Mouse (Mus musculus): ENCODE results near the gene Srsf12.

Srsf12 gene

DNA sequence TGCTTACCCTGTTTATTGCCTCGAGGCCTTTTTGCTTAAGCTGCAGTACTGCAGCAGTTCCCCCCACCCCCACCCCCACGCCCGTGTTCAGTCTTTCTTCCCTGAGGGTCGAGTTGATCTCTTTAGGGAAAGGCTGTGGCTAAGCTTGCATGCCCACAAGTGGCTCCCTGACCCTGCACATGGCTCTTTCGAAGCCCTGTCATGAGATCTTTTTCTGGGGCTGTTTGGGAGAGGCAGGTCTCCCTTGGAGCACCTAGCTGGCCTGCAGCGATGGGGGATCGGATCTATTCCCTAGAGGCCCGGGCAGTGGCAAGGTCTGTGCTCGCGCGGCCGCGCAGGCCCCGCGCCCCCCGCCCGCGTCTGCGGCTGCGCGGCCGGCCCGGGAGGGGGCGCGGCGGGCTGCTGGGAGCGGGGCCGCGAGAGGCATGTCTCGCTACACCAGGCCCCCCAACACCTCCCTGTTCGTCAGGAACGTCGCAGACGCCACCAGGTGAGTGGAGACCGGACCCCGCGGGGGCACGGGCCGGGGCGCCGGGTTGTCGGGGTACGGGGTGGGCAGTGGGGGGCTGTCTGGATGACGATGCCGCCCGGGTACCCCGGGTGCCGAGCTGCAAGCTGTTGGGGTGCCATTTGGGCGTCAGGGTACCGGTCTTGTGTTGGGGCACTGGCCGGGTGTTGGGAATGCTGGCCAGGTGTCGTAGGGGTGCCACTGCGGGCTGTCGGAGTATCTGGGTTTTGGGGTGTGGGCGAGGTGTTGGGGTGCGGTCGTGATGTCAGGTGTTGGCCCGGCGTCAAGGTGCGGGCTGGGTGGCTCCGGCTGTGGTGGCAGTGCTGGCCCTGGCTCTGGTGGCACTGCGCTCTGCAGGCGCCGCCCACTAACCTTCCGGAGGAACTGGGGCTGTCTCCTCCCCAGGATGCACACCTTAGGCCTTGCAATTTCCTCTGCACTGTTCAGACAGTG is at the start of gene Srsf12:
Gene Srsf12 (plus strand): TSS at position 111 of the 961 bp plus-strand sequence.
- DNase-seq = no peak

DNA sequence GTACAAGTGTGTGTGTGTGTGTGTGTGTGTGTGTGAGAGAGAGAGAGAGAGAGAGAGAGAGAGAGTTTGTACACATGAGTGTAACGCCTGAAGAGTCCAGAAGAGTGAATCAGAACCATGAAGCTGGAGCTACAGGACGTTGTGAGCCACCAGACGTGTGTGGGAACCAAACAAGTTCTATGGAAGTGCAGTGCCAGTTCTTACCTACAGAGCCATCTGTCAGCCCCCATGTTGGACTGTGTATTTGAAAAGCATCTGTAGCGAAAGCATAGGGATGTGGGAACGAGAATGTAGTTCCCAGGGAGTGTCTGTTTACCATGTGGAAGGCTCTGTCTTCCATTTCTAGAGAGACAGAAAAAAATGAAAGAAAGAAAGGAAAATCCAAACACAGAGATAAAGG is 25.3 kb upstream of the Srsf12 start:
- DNase-seq = no peak

DNA sequence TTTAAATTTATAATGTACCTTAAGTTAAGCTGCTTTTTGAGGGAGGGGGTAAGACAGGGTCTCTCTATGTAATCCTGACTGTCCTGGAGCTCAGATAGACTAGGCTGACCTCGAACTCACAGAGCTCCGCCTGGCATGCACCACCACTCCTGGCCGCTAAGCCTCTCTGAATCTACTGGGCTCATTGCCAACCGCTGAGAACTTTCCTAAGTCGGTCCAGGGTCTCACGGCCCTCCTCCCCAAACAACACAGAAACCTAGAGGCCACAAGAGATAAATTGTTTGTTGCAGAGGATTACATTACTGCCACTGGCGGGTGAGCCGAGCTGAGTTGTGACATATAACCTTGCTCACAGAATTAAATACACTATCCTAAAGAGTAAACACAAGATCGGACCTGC is 20.6 kb upstream of the Srsf12 start:
- no peak for DNase-seq

DNA sequence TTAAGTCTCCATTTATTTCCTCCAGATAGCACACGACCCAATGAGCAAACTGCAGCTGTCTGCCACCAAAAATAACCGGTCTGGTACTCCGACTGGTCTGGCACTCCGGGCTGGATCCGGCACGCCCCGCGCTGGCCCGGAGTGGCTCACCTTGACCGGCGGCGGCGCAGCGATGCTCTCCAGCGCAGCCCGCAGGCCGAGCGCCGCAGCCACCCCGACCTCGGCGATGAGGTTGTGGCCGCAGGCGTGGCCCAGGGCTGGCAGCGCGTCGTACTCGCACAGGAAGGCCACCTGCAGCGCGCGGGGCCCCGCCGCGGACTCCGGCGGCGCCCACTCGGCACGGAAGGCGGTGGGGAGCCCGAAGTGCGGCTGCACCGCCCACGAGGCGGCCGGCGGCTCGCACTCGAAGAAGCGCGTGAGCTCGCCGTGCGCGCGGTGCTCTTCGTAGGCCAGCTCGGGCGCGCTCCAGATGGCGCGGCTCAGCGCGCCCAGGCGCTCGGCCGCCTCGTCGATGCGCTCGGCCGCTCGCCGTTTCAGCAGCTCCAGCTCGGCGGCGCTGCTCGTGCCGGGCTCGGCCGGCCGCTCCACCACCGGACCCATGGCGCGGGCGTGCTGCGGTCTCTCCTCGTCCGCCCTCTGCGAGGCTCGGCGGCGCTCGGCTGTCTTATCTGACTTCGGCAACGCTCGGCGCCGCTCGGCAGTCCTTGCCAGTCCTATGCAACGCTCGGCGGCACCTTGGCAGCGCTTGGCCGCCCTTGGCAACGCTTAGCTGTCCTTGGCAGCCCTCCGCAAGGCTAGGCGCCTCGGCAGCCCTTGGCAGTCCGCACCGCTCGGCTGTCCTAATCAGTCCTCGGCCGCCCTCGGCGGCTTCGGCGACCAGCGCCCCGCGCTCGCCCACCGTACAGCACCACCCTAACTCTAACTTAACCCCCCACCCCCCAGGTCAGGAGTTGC is 19.7 kb upstream of the Srsf12 start:
- DNase-seq = peak; percentile 98

DNA sequence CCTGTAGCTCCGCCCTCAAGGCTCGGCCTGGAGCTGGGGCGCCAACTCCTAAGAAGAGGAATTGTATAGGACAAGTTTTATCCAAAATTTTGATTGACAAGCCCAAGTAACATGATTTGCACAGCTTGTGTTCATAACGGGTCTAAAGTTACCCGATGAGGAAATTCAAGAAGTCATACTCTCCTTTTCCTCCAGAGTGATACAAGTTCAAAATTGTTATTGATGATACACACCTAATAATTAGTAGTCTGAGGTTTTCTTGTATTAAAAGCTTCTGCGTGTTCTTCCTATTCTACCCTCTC is 19.1 kb upstream of the Srsf12 start, which contains the start of gene Pm20d2:
Gene Pm20d2 (minus strand): TSS at position 3 of the 302 bp plus-strand sequence.
- DNase-seq = no peak

DNA sequence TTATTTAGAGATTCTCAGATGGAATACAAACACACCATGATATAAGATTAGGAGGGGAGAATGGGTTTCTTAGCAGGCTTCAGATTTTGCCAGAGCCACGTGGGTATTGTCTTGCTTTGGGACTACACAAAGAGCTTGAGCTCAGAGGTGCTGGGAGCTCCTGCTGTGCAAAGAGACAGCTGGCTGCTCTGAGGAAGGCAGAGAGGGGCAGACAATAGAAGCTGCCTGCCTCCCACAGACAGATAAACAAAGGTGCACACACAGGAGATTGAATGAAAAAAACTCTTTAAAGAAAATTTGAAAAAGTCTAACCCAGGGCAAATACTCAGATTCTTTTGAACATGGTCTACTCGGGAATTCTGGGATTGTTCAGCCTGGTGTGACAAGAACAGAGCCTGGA is 10.7 kb upstream of the Srsf12 start:
- DNase-seq = no peak

DNA sequence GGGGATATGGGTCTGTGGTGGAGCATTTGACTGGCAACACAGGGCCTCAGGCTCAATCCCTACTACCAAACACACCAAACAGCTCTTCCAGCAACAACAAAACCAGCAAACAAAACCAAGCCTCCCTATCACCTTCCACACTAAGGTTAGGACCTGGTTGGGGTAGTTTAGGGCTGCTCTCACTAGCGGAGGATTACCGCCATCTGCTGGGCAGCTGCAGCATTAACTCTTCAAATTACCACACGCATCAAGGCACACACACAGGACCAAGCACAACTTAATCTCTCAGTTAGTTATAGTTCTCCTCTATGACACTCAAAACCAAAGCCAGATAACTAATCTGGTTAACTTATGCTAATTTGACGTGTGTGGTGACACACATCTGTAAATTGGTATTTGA is 4.1 kb upstream of the Srsf12 start:
- DNase-seq = no peak

DNA sequence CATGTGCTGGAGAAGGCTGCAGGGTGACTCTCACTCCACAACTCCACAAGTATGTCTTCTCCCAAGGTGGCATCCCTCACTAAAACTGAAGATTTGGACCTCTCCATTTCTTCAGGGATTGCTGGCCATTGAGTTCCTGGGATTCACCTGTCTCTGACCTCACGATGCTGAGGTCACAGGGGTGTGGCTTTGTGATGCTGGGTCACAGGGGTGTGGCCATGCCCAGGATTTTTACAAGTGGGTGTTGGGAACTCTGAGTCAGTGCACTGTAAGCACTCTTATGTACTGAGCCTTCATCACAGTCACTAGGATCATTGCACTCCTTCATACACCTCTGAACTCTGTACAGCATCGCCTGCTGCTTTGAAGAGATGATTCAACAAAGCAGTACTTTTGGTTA is 1.2 kb upstream of the Srsf12 start:
- no peak for DNase-seq

DNA sequence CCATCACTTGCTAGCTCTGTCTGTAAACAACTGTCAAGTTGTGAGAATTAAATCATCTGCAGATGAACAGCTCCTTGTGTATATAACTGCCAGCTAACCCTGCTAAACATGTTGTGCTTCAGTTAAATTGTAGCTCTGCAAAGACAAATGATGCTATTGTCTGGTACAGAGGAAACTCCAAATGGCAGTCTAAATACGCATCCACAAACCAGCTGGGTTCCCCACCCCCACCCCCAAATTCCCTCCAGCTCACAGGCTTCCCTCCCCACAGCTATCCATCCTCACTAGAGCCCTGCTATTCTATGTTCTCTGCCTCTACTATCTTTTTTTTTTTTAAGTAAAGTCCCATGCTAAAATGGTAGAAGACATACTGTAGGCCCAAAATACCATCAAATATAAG is 13.1 kb downstream of the Srsf12 start:
- DNase-seq = no peak

DNA sequence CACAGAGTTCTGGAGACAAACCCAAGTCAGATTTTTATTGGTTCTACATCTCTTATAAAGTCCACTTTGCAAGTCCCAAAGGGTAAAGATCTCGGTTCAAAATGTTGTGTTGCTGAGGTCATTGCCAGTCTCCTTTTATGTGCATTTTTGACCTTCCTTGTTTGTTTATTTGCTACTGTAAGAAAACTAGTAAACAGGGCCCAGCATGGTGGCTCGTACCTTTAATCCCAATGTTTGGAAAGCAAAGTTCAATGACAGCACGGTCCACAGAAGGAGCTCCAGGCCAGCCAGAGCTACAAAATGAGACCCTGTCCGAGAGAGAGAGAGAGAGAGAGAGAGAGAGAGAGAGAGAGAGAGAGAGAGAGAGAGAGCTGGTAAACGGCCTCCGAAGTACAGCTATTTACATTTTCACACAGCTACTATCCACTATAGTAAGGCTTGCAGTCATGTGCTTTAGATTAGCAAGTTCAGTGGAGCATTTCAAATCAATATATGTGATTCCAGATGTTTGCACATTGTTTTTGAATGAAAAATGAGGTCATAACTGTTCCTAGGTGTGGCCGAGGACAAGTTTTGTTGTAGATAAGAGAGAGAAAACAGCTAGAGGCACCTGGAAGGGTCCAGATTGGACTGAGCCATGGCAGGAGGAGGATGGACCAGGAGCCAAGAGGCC is 15.3 kb downstream of the Srsf12 start:
- no peak for DNase-seq

DNA sequence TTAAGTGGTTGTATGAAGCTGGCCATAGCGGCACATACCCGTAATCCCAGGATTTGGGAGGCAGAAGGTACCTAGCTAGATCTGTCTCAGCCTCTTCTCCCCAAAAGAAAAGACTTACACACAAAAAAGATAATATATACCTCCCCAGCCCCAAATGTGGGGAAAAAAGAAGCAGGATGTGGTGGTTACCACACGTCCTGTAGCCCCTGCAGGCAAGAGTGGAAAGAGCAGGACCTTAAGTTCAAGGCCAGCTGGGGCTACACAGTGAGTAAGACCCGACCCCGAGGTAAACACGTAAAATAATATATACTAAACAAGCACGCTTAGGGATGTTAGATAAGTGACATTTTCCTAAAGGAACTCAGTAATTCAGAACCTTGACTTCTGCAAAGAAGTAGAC is 18.4 kb downstream of the Srsf12 start:
- DNase-seq = no peak

DNA sequence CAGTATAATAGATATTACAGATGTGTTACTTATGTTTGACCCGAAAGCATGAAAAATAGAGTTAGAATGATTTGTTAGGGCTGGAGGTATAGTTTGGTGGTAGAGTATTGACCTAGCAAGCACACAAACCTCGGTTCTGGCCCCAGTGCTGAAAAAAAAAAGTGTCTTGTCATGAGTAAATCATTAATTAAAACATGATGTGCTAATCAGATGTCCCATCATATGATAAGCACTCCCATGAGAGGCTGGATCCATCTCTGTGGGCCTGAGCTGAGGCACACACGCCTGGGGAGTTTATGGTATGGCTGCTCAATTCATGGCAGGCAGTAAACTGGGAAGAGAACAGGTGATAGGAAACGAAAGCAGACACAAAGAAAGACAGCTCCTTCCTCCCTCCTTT is 20.8 kb downstream of the Srsf12 start:
- peak; percentile 19 for DNase-seq

DNA sequence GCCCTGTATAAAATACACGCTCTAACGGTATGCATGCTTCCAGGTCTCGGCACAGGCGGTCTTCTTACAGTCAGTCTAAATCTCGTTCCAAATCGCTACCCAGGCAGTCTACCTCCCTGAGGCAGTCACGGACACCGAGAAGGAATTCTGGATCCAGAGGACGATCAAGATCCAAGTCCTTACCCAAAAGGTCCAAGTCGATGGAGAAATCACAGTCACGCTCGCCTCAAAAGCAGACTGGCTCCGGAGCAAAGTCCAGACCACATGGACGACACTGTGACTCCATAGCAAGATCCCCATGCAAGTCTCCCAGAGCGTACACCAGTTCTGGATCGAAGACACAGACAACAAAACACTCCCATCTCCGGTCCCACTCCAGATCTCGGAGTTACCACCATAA is 22.1 kb downstream of the Srsf12 start:
- DNase-seq = peak; percentile 80

DNA sequence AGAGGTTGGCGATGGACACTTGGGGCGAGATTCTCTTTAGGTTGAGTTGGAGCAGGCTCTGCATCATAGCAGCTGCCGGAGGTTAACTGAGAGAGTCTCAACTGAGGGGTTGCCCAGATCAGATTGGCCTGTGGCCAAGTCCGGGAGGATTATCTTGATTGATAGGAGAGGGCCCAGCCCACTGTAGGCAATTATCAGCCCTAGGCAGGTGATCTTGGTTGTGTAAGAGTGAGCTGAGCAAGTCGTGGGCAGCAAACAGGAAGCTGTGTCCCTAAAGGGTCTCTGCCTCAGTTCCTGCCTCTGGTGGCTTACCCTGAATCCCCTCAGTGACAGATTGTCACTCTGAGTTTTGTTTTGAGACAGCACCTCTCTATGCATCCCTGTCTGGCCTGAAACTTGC is 33.7 kb downstream of the Srsf12 start:
- peak; percentile 90 for DNase-seq

DNA sequence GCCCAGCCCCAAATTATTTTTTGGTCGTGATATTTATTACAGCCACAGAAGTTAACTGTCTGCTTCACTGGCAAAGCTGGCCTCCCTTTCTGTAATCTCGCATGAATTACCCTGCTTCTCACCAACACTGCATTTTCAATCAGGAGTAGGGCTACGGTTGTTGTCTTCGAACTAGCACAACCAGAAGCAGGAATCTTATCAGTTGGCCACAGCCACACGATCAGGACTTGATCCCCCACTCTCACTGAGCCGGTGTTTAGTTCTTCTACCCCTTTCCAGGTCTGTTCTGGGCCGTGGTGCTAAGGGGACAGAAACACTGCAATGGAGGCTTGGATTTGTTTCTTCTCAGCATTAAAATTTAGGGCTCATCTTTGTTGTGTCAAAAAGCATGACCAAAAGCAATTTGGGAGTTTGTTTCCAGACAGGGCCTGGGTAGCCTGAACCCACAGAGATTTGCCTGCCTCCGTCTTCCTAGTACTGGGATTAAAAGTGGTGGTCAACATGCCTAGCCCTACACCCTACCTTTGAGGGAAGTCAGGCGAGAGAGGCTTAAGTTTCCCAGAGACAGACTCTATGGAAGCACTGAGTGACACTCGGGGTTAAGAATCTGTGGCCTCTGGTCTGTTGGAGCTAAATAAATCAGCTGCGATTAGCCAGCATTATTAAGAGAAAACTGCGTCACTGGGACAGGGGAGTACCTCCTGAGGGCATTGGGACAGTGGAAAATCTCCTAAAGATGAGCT is 34.4 kb downstream of the Srsf12 start:
- DNase-seq = peak; percentile 84

DNA sequence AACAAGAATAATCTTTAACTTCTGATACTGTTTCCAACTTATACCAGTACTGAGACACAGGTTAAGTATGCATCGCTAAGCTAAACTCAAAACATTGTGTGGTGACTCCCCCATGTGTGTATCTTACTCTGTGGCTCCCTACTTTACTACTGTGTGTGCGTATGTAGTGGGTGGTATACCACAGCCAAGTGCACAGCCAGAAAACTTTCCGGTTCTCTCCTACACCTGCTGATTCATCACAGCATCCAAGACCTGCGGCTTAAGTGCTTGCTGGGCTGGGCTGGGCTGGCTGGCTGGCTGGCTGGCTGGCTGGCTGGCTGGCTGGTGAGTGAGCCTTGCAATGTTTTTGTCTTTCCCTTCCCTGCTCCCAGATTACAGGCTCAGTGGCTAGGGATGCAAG is 35.1 kb downstream of the Srsf12 start:
- DNase-seq = peak; percentile 87

DNA sequence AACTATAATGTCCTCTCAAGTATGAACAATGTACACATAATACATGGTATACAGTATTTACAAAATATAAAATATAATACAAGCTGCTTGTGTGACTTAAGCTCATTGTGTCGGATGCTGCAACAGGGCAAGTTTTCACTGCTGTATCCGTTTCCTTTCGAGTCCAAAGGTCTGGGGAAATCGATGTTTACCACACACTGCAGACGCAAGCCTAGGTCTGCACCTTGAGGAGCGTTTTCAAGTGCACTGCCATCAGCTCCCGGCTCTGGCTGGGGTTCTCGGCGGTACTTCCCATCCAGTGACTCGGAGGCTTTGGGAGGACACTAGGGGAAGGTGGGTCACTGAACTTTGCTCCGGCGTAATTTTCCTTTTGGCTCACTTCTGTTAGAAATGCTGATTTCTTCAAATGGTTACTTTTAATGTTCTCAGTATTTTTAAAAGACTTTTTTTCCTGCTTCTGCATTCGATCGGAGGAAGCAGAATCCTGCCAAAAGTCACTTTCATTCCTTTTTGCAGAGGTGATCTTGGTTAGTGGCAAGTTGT is 37.1 kb downstream of the Srsf12 start:
- DNase-seq = peak; percentile 86

DNA sequence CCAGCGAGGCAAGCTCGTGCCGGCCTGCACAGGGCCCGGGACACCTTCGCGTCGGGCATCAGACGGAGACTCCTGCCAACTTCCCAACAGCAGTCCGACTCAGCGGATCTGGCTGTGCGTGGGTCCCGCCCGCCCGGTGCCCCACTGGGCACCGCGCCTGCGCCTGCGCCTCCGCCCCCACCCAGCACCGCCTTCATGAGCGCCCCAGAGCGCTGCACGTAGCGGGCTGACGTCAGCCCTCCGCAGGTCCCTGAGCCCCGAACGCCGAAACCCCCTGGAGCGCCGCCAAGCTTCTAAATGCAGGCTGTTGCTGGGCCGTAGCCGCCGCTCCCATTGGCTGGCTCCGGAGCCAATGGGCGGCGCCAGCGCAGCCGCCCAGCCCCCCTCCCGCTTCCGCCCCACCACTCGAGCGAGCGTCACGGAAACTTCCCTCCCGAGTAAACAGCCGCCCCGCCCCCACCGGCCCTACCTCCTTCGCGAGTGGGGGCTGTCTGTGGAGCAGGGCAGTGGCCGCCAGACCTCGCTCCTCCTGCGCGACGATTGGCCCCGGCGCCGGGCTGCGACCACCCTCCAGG is 38.8 kb downstream of the Srsf12 start:
- peak; percentile 100 for DNase-seq

DNA sequence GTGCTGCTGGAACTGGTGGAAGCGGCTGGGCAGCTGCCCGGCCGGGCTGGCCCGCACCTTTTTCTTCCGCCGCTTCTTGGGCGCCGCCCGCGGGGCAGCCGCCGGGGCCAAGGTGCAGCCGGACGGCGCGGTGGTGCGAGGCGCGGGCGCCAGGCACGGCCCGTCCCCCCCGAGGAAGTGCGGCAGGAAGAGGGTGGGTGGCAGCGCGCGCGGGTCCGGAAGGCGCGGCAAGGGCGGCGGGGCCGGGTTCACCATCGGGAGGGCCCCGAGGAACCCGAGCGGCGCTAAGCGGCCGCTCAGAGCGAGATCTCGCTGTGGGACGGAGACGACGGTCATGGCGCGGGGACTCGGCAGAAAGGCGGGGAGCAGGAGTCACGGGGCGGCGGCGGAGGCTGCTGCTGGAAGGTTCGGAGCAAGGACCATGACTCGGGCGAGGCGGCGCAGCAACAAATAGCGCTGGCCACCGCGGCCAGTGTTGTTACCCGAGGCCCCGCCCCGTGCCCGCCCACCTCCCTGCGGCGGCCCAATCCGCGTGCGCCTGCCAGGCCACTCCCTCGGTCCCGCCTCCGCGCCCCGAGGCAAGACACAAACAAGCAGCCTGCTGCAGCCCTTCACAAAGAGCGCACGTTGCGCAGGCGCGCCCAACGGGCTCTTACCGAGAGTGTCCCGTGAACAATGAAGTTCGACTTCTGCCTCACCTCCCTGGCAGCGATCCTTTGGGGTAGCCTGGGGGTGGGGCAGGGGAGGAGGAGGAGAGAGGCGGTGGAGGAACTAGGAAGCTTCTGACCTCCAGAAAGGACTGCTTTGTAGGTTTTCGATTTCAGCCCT is 39.5 kb downstream of the Srsf12 start:
- DNase-seq = peak; percentile 100

DNA sequence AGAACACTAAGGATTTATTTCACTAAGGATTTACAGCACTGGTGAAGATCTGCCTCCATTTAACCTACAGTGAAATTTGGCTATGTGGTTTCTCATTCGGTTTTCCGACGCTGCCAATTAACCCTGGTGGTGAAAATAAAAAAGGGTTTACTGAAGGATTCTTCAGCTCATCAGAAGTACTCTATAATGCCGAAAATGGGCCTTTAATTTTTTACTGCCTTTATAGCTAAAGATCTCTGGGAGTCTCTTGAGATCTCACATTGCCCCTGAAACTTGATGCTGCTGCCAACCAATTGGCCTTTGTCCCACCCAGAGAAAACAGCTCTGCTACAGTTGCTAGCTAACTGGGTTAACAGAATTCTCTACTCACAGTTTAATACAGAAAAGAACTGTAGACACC is 40.1 kb downstream of the Srsf12 start:
- no peak for DNase-seq

DNA sequence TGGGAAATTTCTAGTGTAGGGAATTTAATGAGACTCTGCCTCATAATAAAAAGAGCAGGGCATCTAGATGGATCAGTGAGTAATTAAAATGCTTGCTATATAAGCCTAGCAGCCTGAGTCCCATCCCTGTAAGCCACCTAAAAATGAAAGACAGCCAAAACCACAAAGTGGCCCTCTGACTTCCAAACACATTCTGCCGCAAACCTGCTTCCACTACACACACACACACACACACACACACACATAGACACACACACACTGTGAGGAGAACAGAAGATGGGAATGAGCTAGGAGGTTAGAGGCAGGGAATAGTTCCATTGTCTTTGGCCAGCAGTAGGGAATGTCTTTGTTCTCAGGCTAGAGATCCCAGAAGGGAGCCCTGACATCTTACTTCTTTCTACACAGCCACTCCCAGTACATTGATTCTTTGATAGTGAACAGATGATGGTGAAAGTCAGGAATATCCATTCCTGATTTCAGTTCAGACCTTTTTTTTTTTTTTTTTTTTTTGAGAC is 41.0 kb downstream of the Srsf12 start:
- peak; percentile 53 for DNase-seq

Data from heart, adult 11 months (tissue).